Mouse (Mus musculus): ENCODE measurements around the gene Mphosph9. TPM values are rescaled to one million over a fixed set of nuclear protein-coding genes. Genes with fewer than 3 reads are reported as not detected.
A peak's percentile ranks its signal among the peaks of the same experiment; 100 is the strongest.
"Not testable (repeated sequence)": the region's sequence is repeated elsewhere in the genome, so short reads cannot be mapped to it uniquely, and the experiment has no call there.

Gene Mphosph9
- polyA plus RNA-seq, 1 experiment from 2014 or later = 2.9 TPM

DNA sequence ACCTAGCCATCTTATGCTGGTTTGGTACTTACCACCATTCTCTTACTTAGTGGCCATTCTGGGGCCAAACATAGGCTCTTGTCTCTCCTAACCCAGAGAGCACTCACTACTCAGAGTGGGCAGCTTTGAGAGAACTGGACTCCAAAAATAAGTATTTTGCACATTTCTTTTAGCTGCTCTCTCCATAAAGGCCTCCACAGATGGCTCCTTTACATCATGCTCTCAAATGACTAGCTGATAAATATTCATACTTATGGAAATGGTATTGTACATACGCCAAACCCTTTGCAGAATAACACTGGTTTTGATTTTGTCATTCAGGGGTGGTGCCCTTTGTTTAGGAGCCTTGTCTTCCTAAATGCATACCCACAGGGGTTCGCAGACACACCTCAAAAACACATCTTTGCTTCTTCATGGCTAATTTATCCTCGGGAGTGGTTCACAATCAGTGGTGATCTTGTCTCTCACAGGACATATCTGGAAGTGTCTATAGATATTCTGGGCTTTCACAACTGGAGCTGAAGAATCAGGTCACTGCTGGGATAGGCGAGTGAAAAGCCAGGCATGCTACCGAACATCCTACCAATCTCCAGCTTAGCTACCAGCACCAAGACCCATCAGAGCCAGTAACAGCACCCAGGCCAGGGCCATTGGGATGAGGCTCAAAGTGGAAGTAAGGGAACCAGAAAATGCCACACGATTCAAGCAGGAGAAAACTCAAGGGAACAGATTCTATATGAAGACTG is 36.6 kb upstream of the Mphosph9 start:
- TF ChIP-seq CTCF (IDR thresholded peaks at IDR 0.05; ENCODE audit: low read depth) (no peak), EP300 (optimal IDR thresholded peaks at IDR 0.05) (no peak)
- Histone ChIP-seq H3K4me2 (replicated peaks; ENCODE audit: low read depth) (no peak overlapping the region), H3K4me1 (replicated peaks; ENCODE audit: control insufficient read depth, insufficient read depth) (no peaks in the 10 kb centered on the region), H3K9ac (ENCODE audit: low read length) (no peak overlapping the region), H3K4me3 (ENCODE audit: low read depth, low read length) (no peak overlapping the region), H3K27me3 (ENCODE audit: control insufficient read depth, insufficient read depth, low read length) (no peaks in the 10 kb centered on the region), H3K9me3 (ENCODE audit: control insufficient read depth, low read length) (no peaks in the 10 kb centered on the region), H3K27ac (replicated peaks) (no peak overlapping the region), H3K36me3 (ENCODE audit: control insufficient read depth, insufficient read depth, low read length) (peaks cover 2% of the 10 kb centered on the region; the same call in 1 of the 2 replicates)
- WGBS = 84% methylated on average over 6 of the region's 6 CpGs
- no peak for ATAC-seq (ENCODE audit: low FRiP score, low TSS enrichment)
- no peak for DNase-seq (ENCODE audit: low spot score)

DNA sequence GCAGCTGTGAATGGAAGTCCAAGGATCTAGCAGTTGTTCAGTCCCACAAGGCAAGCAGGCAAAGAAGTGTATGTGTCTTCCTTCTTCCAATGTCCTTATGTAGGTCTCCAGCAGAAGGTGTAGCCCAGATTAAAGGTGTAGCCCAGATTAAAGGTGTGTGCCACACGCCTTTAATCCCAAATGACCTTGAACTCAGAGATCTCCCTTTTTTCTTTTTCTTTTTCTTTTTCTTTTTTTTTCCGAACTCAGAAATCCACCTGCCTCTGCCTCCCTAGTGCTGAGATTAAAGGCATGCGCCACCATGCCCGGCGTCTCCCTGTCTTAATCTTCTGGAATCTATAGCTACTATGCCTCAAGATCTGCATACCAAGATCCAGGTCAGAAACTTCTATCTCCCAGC is 35.2 kb upstream of the Mphosph9 start, which contains the start of gene Cdk2ap1:
TSS of gene Cdk2ap1 (minus strand) at position 101 of the 400 bp plus-strand sequence.
- ATAC-seq (ENCODE audit: low FRiP score, low TSS enrichment); H3K4me2 ChIP-seq (replicated peaks; ENCODE audit: low read depth); H3K27ac ChIP-seq (replicated peaks); H3K4me1 ChIP-seq (replicated peaks; ENCODE audit: control insufficient read depth, insufficient read depth); H3K9ac ChIP-seq (ENCODE audit: low read length); H3K4me3 ChIP-seq (ENCODE audit: low read depth, low read length); DNase-seq (ENCODE audit: low spot score); H3K9me3 ChIP-seq (ENCODE audit: control insufficient read depth, low read length); H3K36me3 ChIP-seq (ENCODE audit: control insufficient read depth, insufficient read depth, low read length); H3K27me3 ChIP-seq (ENCODE audit: control insufficient read depth, insufficient read depth, low read length): not testable (repeated sequence)
- 92% methylated on average over 5 of the region's 5 CpGs for WGBS

DNA sequence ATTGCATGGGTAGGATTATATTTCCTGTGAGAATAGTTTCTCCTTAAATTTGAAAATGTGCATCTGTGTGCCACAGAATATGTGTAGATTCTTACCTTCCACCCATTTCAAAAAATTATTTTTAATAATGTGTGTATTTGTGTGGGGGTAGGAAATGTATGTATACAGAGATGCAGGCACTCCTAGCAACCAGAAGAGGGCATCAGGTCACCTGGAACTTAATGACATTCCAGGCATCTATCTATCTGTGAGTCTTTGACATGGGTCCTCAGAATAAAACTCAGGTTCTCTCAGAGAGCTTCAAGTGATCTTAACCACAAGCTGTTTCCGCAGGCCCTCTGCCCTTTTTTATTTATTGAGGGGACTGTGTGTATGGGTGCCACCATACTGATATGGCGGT is 31.9 kb upstream of the Mphosph9 start:
- no peaks in the 10 kb centered on the region for H3K36me3 ChIP-seq (ENCODE audit: control insufficient read depth, insufficient read depth, low read length)

DNA sequence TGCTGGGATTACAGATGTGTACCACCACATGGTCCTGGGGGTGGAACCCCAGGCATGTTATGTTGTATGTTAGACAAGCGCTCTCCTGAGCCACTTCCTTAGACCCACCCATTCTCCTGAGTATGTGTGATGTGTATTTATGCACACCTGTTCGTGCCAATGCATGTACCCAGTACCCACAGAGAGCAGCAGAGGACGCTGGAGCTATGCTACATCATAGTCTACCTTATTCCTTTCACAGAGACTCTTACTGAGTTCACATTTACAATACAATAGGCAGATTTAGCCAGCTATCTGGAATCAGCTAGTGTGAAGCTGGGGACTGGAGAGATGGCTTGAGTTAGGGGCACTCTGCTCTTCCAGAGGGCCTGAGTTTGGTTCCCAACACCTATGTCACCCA is 28.9 kb upstream of the Mphosph9 start:
- ATAC-seq (ENCODE audit: low FRiP score, low TSS enrichment) = no peak
- Histone ChIP-seq H3K9me3 (ENCODE audit: control insufficient read depth, low read length) (no peaks in the 10 kb centered on the region), H3K4me3 (ENCODE audit: low read depth, low read length) (no peak overlapping the region), H3K27me3 (ENCODE audit: control insufficient read depth, insufficient read depth, low read length) (no peaks in the 10 kb centered on the region), H3K4me2 (replicated peaks; ENCODE audit: low read depth) (no peak overlapping the region), H3K36me3 (ENCODE audit: control insufficient read depth, insufficient read depth, low read length) (no peaks in the 10 kb centered on the region), H3K27ac (replicated peaks) (no peak overlapping the region), H3K9ac (ENCODE audit: low read length) (no peak overlapping the region), H3K4me1 (replicated peaks; ENCODE audit: control insufficient read depth, insufficient read depth) (peaks cover 4% of the 10 kb centered on the region)
- TF ChIP-seq EP300 (optimal IDR thresholded peaks at IDR 0.05) (no peak), CTCF (IDR thresholded peaks at IDR 0.05; ENCODE audit: low read depth) (peak; percentile 53)
- 32% methylated on average over 3 of the region's 3 CpGs for WGBS
- DNase-seq (ENCODE audit: low spot score) = peak; percentile 26

More for the DNA sequence above, 31.9 kb upstream of the Mphosph9 start:
- TF ChIP-seq CTCF (IDR thresholded peaks at IDR 0.05; ENCODE audit: low read depth) (peak; percentile 65), EP300 (optimal IDR thresholded peaks at IDR 0.05) (no peak)
- H3K9me3 ChIP-seq (ENCODE audit: control insufficient read depth, low read length) = no peaks in the 10 kb centered on the region
- no peak overlapping the region for H3K27ac ChIP-seq (replicated peaks)
- no peak overlapping the region for H3K4me2 ChIP-seq (replicated peaks; ENCODE audit: low read depth)
- DNase-seq (ENCODE audit: low spot score) (no peak), ATAC-seq (ENCODE audit: low FRiP score, low TSS enrichment) (no peak)
- no peak overlapping the region for H3K9ac ChIP-seq (ENCODE audit: low read length)
- no peaks in the 10 kb centered on the region for H3K27me3 ChIP-seq (ENCODE audit: control insufficient read depth, insufficient read depth, low read length)
- WGBS = 77% methylated on average over 2 of the region's 2 CpGs
- H3K4me1 ChIP-seq (replicated peaks; ENCODE audit: control insufficient read depth, insufficient read depth) = no peaks in the 10 kb centered on the region
- no peak overlapping the region for H3K4me3 ChIP-seq (ENCODE audit: low read depth, low read length)

DNA sequence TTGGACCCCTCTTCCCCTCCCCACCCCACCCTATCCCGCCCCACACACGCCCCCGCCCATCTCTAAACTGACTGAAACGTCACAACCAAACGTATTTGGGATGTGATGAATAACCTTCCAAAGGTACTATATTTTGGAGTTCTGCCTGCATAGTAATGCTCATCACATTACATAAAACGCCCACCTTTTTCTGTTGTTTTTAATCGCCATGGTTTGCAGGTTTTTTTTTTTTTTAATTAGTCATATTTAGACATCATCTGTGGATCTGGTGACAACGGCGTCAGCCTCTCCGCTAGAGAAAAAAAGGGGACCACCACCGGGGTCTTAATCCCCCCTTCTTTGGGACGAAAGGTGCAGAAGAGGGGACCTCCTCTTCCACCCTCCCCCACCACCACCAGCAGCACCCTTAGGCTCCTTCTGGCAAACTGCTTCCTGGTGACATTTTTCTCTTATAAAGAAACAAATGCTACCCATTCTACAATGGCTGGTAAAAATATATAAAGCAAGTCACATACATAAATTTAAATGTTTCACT is 27.7 kb upstream of the Mphosph9 start:
- Histone ChIP-seq H3K9ac (ENCODE audit: low read length) (no peak overlapping the region), H3K9me3 (ENCODE audit: control insufficient read depth, low read length) (no peaks in the 10 kb centered on the region), H3K4me1 (replicated peaks; ENCODE audit: control insufficient read depth, insufficient read depth) (peaks cover 10% of the 10 kb centered on the region), H3K27me3 (ENCODE audit: control insufficient read depth, insufficient read depth, low read length) (no peaks in the 10 kb centered on the region), H3K4me2 (replicated peaks; ENCODE audit: low read depth) (peak overlapping the region; percentile 58), H3K36me3 (ENCODE audit: control insufficient read depth, insufficient read depth, low read length) (no peaks in the 10 kb centered on the region), H3K27ac (replicated peaks) (no peak overlapping the region), H3K4me3 (ENCODE audit: low read depth, low read length) (peak overlapping the region; percentile 55)
- TF ChIP-seq EP300 (optimal IDR thresholded peaks at IDR 0.05) (no peak), CTCF (IDR thresholded peaks at IDR 0.05; ENCODE audit: low read depth) (no peak)
- DNase-seq (ENCODE audit: low spot score) (no peak), ATAC-seq (ENCODE audit: low FRiP score, low TSS enrichment) (no peak)
- 5% methylated on average over 12 of the region's 12 CpGs for WGBS
